Mouse (Mus musculus) heart, embryonic 10.5 days (tissue): ENCODE data around the gene Tomm40. TPM values are rescaled to one million over a fixed set of nuclear protein-coding genes. Genes with fewer than 3 reads are reported as not detected.

Source experiments
- DNase-seq: peaks from one replicate; pipeline ENCODE4 v3.0.0-alpha.2; 2017; ENCODE audit warnings: low spot score
- H3K27ac ChIP-seq: fragments of 300-500 bp; sonication (generic); 2 replicates; pipeline ENCODE4 v1.5.1; 2016; ENCODE audit warnings: mild to moderate bottlenecking
- H3K27me3 ChIP-seq: fragments of 300-500 bp; sonication (generic); 2 replicates; pipeline ENCODE4 v1.6.1; 2016; ENCODE audit warnings: mild to moderate bottlenecking; ENCODE audit not compliant: poor library complexity, insufficient read depth, severe bottlenecking
- H3K36me3 ChIP-seq: fragments of 300-500 bp; sonication (generic); 2 replicates; pipeline ENCODE4 v1.6.1; 2016; ENCODE audit warnings: mild to moderate bottlenecking, moderate library complexity
- H3K4me1 ChIP-seq: fragments of 300-500 bp; sonication (generic); 2 replicates; pipeline ENCODE4 v1.6.1; 2016; ENCODE audit warnings: mild to moderate bottlenecking
- H3K4me3 ChIP-seq: fragments of 300-500 bp; sonication (generic); 2 replicates; pipeline ENCODE4 v1.5.1; 2016; ENCODE audit warnings: mild to moderate bottlenecking, moderate library complexity
- H3K9me3 ChIP-seq: fragments of 300-500 bp; sonication (generic); 2 replicates; pipeline ENCODE4 v1.6.1; 2016; ENCODE audit warnings: mild to moderate bottlenecking, moderate library complexity
- WGBS: fragments of 180-500 bp; shearing (Covaris S2); methylation state at CpG from one replicate; pipeline ENCODE4 v1.1.7; 2016; 5-methylcytosine and 5-hydroxymethylcytosine counted together
- polyA plus RNA-seq: library from polyadenylated mRNA; unstranded; fragments of >200 nt; fragmentation: Nextera tagmentation; extraction: Ambion mirVana; gene quantifications from 2 replicates; pipeline ENCODE4 v1.2.1, GENCODE M21; 2016

The Tomm40 gene
- polyA plus RNA-seq, 1 experiment from 2014 or later = 260 TPM

- H3K27ac ChIP-seq = peak within 1 kb of the TSS; percentile 93
- peak; percentile 95 for DNase-seq
- H3K4me3 ChIP-seq = peak within 1 kb of the TSS; percentile 81
- H3K36me3 ChIP-seq = 0 out of 2 replicates have a peak, but pooled peaks cover 2% of the 10 kb centered on the region
- H3K9me3 ChIP-seq = no peaks in the 10 kb centered on the region
- 12% methylated on average over 19 of the region's 19 CpGs for WGBS
- peaks cover 49% of the 10 kb centered on the region for H3K4me1 ChIP-seq
- H3K27me3 ChIP-seq = no peaks in the 10 kb centered on the region
Observed at GRCm38 (mm10) chr7:19750217-19751069, 35.2 kb upstream of the Tomm40 start, which contains the start of gene Nectin2. Nectin2 (minus strand) TSS chr7:19750483.

GRCm38 (mm10) chr7:19749389-19750216 lies 34.4 kb upstream of the Tomm40 start:
- peak overlapping the region; percentile 81 for H3K4me3 ChIP-seq
- under 1% methylated on average over 46 of the region's 46 CpGs for WGBS
- DNase-seq = peak; percentile 99
- no peaks in the 10 kb centered on the region for H3K27me3 ChIP-seq
- peak overlapping the region; percentile 93 for H3K27ac ChIP-seq
- H3K4me1 ChIP-seq = peaks cover 53% of the 10 kb centered on the region
- 0 out of 2 replicates have a peak, but pooled peaks cover 2% of the 10 kb centered on the region for H3K36me3 ChIP-seq
- no peaks in the 10 kb centered on the region for H3K9me3 ChIP-seq

DNA sequence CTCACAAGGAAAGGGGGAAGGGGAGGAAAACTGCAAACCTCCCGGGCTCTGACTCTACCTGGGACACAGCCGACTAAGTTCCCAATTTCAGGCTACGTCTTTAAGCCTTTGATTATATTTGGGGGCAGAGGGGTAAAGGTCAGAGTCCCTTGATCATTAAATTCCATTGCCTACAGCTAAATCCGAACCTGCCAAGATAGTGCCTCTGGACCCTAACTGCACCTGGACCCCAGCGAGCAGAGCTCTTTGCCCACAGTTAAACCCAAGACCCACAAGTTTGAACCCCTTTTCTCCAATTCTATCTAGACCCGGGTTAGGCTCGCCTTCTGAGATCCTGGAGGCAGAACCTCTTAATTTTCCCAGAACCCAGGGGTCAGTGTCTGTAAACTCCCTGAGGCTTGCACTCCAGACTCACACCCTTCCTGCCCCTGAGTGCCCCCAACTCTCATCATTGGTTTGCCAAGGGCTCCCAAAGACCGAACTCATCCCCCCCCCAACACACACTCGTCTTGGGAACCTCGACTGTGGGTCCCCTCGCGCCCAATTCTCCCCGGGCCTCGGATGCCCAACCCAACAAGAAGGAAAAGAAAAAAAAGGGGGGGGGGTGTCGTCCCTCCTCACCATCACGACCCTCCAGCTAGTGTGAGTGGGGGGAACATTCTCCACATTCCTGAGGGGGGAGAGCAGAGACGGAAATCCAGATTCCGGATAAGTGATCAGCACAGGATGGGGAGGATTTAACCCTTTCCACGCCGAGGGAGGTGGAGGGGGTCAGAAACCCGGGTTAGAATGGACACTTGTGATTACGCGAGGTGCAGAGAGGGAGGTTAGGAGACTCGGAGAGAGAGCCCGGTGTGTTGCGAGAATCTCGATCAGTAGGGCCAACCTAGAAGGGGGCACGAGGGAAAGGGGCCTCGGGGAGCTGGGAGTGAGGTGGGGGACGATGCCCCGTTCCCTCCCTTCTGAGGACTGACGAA lies 33.3 kb upstream of the Tomm40 start:
- peak; percentile 86 for DNase-seq
- Histone ChIP-seq H3K4me1 (peaks cover 60% of the 10 kb centered on the region), H3K4me3 (peak overlapping the region; percentile 81), H3K9me3 (no peaks in the 10 kb centered on the region), H3K27me3 (no peaks in the 10 kb centered on the region), H3K27ac (peak overlapping the region; percentile 93), H3K36me3 (peaks cover 7% of the 10 kb centered on the region)
- WGBS = under 1% methylated on average over 32 of the region's 32 CpGs

GRCm38 (mm10) chr7:19747420-19748218 lies 32.4 kb upstream of the Tomm40 start:
- WGBS = 3% methylated on average over 25 of the region's 25 CpGs
- peak; percentile 78 for DNase-seq
- H3K27me3 ChIP-seq = no peaks in the 10 kb centered on the region

GRCm38 (mm10) chr7:19746426-19747201 lies 31.4 kb upstream of the Tomm40 start:
- peak overlapping the region; percentile 81 for H3K4me3 ChIP-seq
- no peaks in the 10 kb centered on the region for H3K27me3 ChIP-seq
- H3K27ac ChIP-seq = peak overlapping the region; percentile 93
- peaks cover 73% of the 10 kb centered on the region for H3K4me1 ChIP-seq
- DNase-seq = no peak
- H3K36me3 ChIP-seq = peaks cover 16% of the 10 kb centered on the region
- H3K9me3 ChIP-seq = no peaks in the 10 kb centered on the region
- 18% methylated on average over 6 of the region's 6 CpGs for WGBS

More at GRCm38 (mm10) chr7:19747420-19748218, 32.4 kb upstream of the Tomm40 start:
- Histone ChIP-seq H3K4me3 (peak overlapping the region; percentile 81), H3K9me3 (no peaks in the 10 kb centered on the region), H3K27ac (peak overlapping the region; percentile 93), H3K36me3 (peaks cover 14% of the 10 kb centered on the region), H3K4me1 (peaks cover 63% of the 10 kb centered on the region)

DNA sequence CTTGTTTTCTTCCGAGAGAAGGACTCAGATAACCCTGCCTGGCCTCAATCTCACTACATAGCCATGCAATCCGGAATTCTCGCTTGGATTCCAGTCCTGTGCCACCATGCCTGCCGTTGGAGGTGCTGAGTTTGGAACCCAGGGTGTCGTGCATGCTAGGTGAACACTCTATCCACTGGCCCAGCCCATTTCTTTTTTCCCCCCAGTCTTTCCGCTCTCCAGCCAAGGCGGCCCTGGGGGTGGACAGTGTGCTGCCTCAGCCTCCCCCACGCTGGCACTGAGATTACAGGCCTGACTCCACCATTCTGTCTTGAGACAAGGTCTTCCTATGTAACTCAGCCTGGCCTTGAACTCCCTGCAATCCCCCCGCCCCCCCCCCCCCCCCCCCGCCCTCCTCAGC lies 30.7 kb upstream of the Tomm40 start:
- Histone ChIP-seq H3K36me3 (peaks cover 22% of the 10 kb centered on the region), H3K4me1 (peaks cover 76% of the 10 kb centered on the region), H3K27ac (0 out of 2 replicates have a peak overlapping the region, but pooled peaks have one; percentile 83), H3K9me3 (no peaks in the 10 kb centered on the region), H3K27me3 (no peaks in the 10 kb centered on the region), H3K4me3 (peak overlapping the region; percentile 81; the same call in 1 of the 2 replicates)
- no peak for DNase-seq
- WGBS = 63% methylated on average over 8 of the region's 10 CpGs

- Histone ChIP-seq H3K4me1 (peaks cover 75% of the 10 kb centered on the region), H3K4me3 (peak overlapping the region; percentile 4), H3K9me3 (no peaks in the 10 kb centered on the region), H3K36me3 (peaks cover 33% of the 10 kb centered on the region), H3K27ac (peak overlapping the region; percentile 83), H3K27me3 (no peaks in the 10 kb centered on the region)
- 32% methylated on average over 14 of the region's 14 CpGs for WGBS
- DNase-seq = peak; percentile 92
Observed at GRCm38 (mm10) chr7:19744590-19745385, 29.6 kb upstream of the Tomm40 start.

- Histone ChIP-seq H3K36me3 (peaks cover 41% of the 10 kb centered on the region), H3K27ac (peak overlapping the region; percentile 62)
- no peak for DNase-seq
Observed at GRCm38 (mm10) chr7:19743791-19744190, 28.6 kb upstream of the Tomm40 start.

GRCm38 (mm10) chr7:19742468-19742867 lies 27.2 kb upstream of the Tomm40 start:
- H3K27me3 ChIP-seq = no peaks in the 10 kb centered on the region
- H3K27ac ChIP-seq = peak overlapping the region; percentile 65; the same call in 1 of the 2 replicates
- DNase-seq = no peak
- H3K4me1 ChIP-seq = peaks cover 66% of the 10 kb centered on the region
- 47% methylated on average over 5 of the region's 5 CpGs for WGBS
- H3K4me3 ChIP-seq = no peak overlapping the region
- H3K9me3 ChIP-seq = no peaks in the 10 kb centered on the region
- peaks cover 51% of the 10 kb centered on the region for H3K36me3 ChIP-seq

More at GRCm38 (mm10) chr7:19743791-19744190, 28.6 kb upstream of the Tomm40 start:
- no peaks in the 10 kb centered on the region for H3K9me3 ChIP-seq
- 80% methylated on average over 6 of the region's 6 CpGs for WGBS
- H3K4me3 ChIP-seq = no peak overlapping the region
- H3K27me3 ChIP-seq = no peaks in the 10 kb centered on the region
- peaks cover 75% of the 10 kb centered on the region for H3K4me1 ChIP-seq

GRCm38 (mm10) chr7:19741329-19742031 lies 26.2 kb upstream of the Tomm40 start:
- peaks cover 56% of the 10 kb centered on the region for H3K4me1 ChIP-seq
- H3K9me3 ChIP-seq = no peaks in the 10 kb centered on the region
- WGBS = 18% methylated on average over 8 of the region's 8 CpGs
- H3K27ac ChIP-seq = peak overlapping the region; percentile 65
- no peaks in the 10 kb centered on the region for H3K27me3 ChIP-seq
- H3K36me3 ChIP-seq = peaks cover 61% of the 10 kb centered on the region
- H3K4me3 ChIP-seq = 0 out of 2 replicates have a peak overlapping the region, but pooled peaks have one; percentile 3
- DNase-seq = no peak
